Mouse (Mus musculus) T-helper 17 cell (primary cell): ENCODE results near the gene Large1.
"Not testable (repeated sequence)": the region's sequence is repeated elsewhere in the genome, so short reads cannot be mapped to it uniquely, and the experiment has no call there.

ENCODE experiments used
- in situ Hi-C, 2 experiments: fragments of 300-600 bp; cut with MboI, MseI; formaldehyde crosslinking; loops; 1 replicate in 1 of 2; 2 replicates in 1 of 2; pipeline ENCODE4 v1.15.1; 2025; ENCODE audit warnings: high pct_unique_total_duplicates in 2 of 2

Large1 gene

GRCm38 (mm10) chr8:73353108-73353793 is at the start of gene Large1:
TSS of gene Large1 (minus strand) at chr8:73353540.
- in situ Hi-C loops: loop anchor here (5.0 to 10.0 kb wide), 3 partner anchors 778 to 1639 kb away; partner anchors contain the start of genes Cherp (in 1 of the 2), Hmgxb4 (in 1 of the 2), Smim7 (in 1 of the 2) and Tmem38a (in 1 of the 2)

GRCm38 (mm10) chr8:73400343-73400742 is 47.0 kb upstream of the Large1 start:
- in situ Hi-C loops: no loop called here

DNA sequence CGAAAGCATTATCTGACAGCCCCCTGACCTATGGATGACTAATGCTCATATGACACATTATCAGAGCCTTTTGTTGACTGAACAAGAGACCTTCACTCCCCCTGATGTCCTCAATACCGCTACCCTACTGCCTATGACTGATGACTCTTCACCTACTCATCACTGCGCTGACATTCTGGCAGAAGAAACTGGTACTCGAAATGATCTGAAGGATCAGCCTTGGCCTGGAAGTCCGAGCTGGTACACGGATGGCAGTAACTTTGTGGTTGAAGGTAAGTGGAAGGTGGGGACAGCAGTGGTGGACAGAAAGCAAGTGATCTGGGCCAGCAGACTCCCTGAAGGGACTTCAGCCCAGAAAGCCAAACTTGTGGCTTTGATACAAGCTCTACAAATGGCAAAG is 19.7 kb upstream of the Large1 start:
- in situ Hi-C loops: not testable (repeated sequence)

DNA sequence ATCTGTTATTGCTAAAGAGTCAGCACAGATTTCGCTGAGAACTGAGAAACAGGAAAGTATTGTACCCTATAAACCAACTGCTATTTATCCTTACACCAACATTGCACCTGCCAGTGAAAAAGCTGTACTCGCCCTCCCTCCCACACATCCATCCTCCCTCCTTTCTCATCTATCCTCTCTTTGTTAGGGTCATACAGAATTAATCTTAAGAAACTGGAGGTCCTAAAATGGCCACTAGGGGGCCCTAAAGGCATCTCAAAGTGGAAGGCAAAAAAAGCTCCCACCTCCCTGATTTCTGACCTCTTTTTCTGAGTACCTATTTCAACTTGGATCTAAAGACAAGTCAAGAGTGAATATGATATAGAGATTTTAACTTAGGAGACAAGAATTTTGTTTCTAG is 2.6 kb upstream of the Large1 start:
- in situ Hi-C loops: loop anchor here (10.0 kb wide), 2 partner anchors 781 to 881 kb away; partner anchors contain the start of genes Cherp (in 1 of the 2), Smim7 (in 1 of the 2) and Tmem38a (in 1 of the 2)

DNA sequence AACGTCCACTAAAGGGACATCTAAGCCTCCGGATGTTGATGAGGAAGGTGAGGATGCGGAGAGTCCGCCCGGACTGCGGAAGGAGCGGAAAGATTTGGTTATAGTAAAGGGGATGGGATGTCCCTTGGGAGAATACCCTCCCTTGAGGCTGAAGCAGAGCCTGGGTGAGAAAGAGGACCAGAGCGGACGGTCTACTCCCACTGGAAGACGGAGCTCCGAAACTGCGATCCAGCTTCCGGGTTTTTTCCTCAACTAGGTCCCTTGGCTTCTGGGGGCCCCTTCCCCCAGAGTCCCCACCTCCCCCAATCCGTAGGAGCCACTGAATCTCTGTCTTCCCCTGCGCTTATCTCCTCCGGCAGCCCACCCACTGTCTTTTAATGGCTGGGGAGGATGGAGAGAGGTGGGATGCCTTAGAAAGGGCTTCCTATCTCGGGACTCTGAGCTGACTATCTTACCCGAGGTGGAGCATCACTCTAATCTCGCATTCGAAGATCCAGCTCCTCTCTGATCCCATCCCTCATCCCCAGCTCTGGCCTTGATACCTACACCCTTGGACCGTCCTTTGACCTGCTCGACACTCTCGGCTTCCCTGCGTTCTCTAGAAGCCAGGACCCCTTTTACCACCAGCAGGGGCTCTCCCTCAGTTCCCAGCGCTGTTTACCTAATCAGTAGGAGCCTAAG is 1.0 kb upstream of the Large1 start:
- in situ Hi-C loops: loop anchor here (5.0 to 10.0 kb wide), 3 partner anchors 780 to 1638 kb away; partner anchors contain the start of genes Cherp (in 1 of the 2), Hmgxb4 (in 1 of the 2), Smim7 (in 1 of the 2) and Tmem38a (in 1 of the 2)

DNA sequence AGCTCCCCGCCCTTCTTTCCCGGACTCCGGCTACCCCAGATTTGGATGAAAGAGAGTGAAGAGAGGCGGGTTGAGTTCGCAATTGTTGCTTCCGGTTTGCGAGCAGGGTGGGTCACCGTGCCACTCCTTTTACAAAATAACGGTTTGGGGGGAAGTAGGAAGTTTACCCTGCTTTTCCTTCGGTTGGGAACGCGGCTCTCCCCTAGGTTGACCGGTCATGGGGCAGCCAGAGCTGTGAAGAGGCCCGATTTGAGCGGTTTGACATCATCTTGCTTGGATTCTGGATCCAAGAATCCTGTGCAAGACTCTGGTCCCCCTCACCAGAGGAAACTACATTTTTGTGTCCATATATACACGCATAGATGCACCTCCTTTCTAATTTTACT is 447 bp upstream of the Large1 start:
- in situ Hi-C loops: loop anchor here (5.0 to 10.0 kb wide), 3 partner anchors 779 to 1639 kb away; partner anchors contain the start of genes Cherp (in 1 of the 2), Hmgxb4 (in 1 of the 2), Smim7 (in 1 of the 2) and Tmem38a (in 1 of the 2)

DNA sequence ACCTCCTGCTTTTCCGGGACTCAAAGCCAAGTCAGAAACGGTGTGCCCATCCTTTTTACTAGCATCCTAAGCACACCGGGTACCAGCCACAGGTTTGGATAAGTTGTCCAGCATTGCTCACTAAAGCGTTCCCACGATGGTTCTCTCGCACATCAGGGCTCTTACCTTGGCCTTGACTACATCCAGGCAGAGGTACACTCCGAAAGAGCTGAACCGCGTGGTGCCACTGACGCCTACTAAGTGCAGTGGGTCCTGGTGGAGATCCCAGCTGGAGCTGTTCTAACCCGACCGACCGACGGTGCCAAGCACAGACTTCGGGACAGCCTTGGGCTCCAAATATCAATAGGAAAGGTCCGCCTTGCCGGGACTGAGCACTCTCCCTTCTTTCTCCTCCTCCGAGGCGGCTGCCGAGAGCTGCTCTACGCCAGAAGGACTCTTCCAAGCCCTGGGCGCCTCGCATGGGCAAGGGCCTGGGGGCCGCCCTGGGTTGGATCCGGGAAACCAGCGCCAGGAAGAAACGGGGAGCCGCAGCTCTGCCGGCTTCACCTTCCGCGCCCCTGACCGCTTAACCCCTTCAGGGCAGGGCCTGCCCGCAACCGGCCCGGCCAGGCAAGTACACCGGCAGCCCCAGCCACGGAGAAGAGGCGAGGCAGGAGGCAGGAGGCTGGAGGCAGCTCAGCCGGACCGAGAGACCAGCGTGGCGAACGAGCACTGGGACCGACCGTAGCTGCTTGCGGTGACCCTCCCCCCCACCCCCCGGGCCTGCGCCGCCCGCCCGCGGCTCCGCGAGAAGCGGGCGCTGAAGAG is 836 bp downstream of the Large1 start:
- in situ Hi-C loops: loop anchor here (5.0 to 10.0 kb wide), 3 partner anchors 778 to 1640 kb away; partner anchors contain the start of genes Cherp (in 1 of the 2), Hmgxb4 (in 1 of the 2), Smim7 (in 1 of the 2) and Tmem38a (in 1 of the 2)

GRCm38 (mm10) chr8:73350366-73350765 is 3.0 kb downstream of the Large1 start:
- in situ Hi-C loops: loop anchor here (5.0 to 10.0 kb wide), 3 partner anchors 776 to 1642 kb away; partner anchors contain the start of genes Cherp (in 1 of the 2), Hmgxb4 (in 1 of the 2), Smim7 (in 1 of the 2) and Tmem38a (in 1 of the 2)

- in situ Hi-C loops: no loop called here
Observed at GRCm38 (mm10) chr8:73342761-73343395, 10.5 kb downstream of the Large1 start.

DNA sequence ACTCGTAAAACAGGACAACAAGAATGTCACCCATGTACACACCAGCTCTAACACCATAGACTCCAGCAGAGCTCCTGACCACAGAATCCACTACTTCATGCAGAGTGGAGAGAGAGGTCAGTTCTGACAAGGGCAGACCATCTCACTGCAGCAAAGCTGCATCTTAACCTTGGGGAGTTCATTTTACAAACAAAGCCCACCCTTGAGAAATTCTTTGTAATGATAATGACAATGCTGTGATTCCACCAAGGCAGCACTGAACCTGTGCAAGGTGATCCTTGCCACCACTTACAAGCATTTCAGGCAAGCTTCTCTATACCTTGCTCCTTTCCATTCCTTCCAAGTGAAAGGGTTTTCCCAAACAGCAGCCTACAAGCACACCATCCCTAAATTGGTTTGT is 16.5 kb downstream of the Large1 start:
- in situ Hi-C loops: no loop called here

GRCm38 (mm10) chr8:73329131-73329530 is 24.2 kb downstream of the Large1 start:
- in situ Hi-C loops: no loop called here

- in situ Hi-C loops: no loop called here
Observed at GRCm38 (mm10) chr8:73328056-73328455, 25.3 kb downstream of the Large1 start.

GRCm38 (mm10) chr8:73324667-73325066 is 28.7 kb downstream of the Large1 start:
- in situ Hi-C loops: loop anchor here in 1 of 2 experiments (25.0 kb wide), 1 partner anchor 687 kb away; the partner anchor contains the start of gene Nwd1

- in situ Hi-C loops: loop anchor here in 1 of 2 experiments (25.0 kb wide), 1 partner anchor 686 kb away; the partner anchor contains the start of gene Nwd1
Observed at GRCm38 (mm10) chr8:73323591-73323990, 29.7 kb downstream of the Large1 start.

DNA sequence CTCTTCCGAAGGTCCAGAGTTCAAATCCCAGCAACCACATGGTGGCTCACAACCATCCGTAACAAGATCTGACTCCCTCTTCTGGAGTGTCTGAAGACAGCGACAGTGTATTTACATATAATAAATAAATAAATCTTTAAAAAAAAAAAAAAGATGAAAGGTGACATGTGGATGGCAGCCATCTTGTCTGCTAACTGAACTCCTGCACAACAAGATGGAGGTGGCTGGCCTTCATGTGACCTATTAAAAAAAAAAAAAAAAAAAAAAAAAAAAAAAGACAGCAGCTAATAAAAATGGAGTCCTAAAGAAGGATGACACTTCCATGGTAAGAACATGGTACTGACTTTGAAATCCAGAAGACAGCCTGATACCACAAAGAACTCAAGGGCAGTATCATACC is 33.8 kb downstream of the Large1 start:
- in situ Hi-C loops: loop anchor here (10.0 to 25.0 kb wide), 2 partner anchors 682 to 1665 kb away; partner anchors contain the start of gene Nwd1 (in 1 of the 2)

- in situ Hi-C loops: loop anchor here (10.0 to 25.0 kb wide), 2 partner anchors 677 to 1659 kb away; partner anchors contain the start of gene Nwd1 (in 1 of the 2)
Observed at GRCm38 (mm10) chr8:73313911-73314310, 39.4 kb downstream of the Large1 start.

GRCm38 (mm10) chr8:73312714-73313607 is 40.4 kb downstream of the Large1 start:
- in situ Hi-C loops: loop anchor here (10.0 to 25.0 kb wide), 2 partner anchors 676 to 1658 kb away; partner anchors contain the start of gene Nwd1 (in 1 of the 2)

DNA sequence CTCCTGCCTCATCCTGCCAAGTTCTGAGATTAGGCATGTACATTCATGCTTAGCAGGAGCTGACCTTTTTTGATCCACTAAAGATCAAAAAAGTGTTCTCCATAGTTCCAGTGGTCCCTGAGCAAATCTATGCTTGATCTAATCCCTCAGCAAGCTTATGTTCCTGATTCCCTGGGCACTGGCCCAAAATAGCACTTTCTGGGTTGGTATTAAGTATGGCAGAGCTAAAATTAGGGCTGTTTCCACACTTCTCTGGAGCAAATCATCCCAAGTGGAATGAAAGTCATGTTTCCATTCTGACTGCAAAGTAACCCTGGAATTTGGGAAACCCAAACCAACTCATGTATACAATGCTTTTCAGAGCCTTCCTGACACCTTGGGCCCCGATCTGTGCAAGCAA is 42.9 kb downstream of the Large1 start:
- in situ Hi-C loops: loop anchor here (10.0 to 25.0 kb wide), 2 partner anchors 673 to 1656 kb away; partner anchors contain the start of gene Nwd1 (in 1 of the 2)

DNA sequence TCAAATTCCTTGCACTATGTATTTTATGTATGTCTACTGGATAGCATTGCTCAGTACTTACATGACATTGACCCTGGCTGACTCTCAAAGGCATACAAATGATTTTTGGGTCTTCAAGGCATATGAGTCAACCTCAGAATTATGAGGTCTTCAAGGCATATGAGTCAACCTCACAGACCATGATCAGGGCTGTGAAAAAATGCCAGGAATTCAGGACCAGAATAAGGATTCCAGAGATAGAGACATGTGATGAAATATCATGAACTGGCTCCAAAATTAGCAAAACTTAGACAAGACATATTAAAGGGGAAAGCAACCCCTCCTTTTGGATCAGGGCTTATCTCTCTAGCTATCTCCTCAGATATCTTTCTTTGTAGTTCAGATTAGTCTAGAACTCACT is 43.3 kb downstream of the Large1 start:
- in situ Hi-C loops: loop anchor here (10.0 to 25.0 kb wide), 2 partner anchors 673 to 1655 kb away; partner anchors contain the start of gene Nwd1 (in 1 of the 2)
